Mouse (Mus musculus): Measurements from ENCODE around the gene Nlrc5. TPM values are rescaled to one million over a fixed set of nuclear protein-coding genes. Genes with fewer than 3 reads are reported as not detected.

Nlrc5 gene
- polyA plus RNA-seq, 1 experiment from 2014 or later = 0.28 TPM

DNA sequence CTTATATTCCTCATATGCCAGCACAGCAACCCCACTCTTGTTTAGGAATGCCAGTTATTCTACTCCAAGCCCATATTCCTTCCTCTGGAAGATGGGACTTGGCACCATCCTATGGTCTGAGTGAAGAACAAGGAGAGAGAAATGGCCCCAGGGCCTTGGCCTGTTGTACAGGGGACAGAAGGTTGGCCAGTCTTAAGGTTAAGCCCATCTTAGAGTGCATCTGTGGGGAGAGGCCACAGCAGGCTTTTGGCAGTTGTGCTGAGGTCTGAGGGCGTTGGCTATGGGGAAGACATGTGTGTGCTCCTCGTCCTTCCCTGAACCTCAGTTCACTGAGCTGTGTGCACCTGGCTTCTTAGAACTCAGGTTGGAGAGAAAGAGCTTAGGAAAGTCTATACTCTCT, 118.5 kb downstream of the Nlrc5 start:
- no peak overlapping the region for H3K9ac ChIP-seq
- no peaks in the 10 kb centered on the region for H3K36me3 ChIP-seq
- H3K4me1 ChIP-seq = 0 out of 2 replicates have a peak, but pooled peaks cover 8% of the 10 kb centered on the region
- no peak overlapping the region for H3K4me2 ChIP-seq (replicated peaks)
- no peak overlapping the region for H3K4me3 ChIP-seq
- H3K27me3 ChIP-seq = no peaks in the 10 kb centered on the region
- no peak for ATAC-seq (ENCODE audit: insufficient number of reproducible peaks, insufficient read depth, low FRiP score, low TSS enrichment)
- 76% methylated on average over 2 of the region's 2 CpGs for WGBS
- H3K27ac ChIP-seq = no peak overlapping the region
- no peaks in the 10 kb centered on the region for H3K9me3 ChIP-seq

DNA sequence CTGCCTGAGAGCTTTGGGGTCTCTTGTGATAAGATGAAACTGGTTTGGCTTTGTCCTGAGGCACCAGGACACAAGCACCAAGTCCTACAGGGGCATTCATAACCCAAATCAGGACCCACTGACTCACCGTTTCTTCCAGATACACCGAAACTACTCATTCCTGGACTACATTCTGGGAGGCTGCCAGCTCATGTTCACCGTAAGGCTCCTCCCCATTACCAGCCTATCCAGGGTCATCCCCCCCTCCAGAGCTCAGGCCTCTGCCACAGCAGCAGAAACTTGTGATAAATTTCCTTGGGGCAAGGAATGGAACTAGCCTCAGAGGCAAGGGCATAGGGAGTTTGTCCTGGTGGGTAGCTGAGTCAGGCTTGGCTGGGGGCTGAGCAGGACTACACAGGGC, 123.1 kb downstream of the Nlrc5 start:
- H3K36me3 ChIP-seq = no peaks in the 10 kb centered on the region
- no peaks in the 10 kb centered on the region for H3K4me1 ChIP-seq
- H3K9ac ChIP-seq = no peak overlapping the region
- WGBS = 74% methylated on average over 3 of the region's 3 CpGs
- H3K4me2 ChIP-seq (replicated peaks) = no peak overlapping the region
- no peaks in the 10 kb centered on the region for H3K27me3 ChIP-seq
- ATAC-seq (ENCODE audit: insufficient number of reproducible peaks, insufficient read depth, low FRiP score, low TSS enrichment) = no peak
- H3K9me3 ChIP-seq = no peaks in the 10 kb centered on the region
- no peak overlapping the region for H3K27ac ChIP-seq
- H3K4me3 ChIP-seq = no peak overlapping the region

DNA sequence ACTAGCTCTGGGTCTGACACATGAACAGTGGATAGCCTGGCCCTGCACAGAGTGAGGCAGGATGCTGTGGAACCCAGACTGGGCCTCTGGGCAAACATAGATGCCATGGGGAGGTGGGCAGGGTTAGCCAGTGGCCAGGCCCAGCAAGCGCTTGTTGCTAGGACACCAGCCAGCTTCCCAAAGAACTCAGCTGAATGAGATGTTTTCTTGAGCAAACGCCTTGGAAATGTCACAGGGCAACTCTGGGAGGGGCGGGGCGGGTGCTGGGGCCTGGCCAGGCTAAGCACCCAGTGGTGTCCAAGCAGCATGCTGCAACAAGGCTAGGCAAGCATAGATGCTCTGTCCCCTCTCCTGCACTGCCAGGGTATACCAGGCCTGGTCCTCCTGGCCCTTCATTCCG, 127.1 kb downstream of the Nlrc5 start:
- Histone ChIP-seq H3K9me3 (no peaks in the 10 kb centered on the region), H3K4me3 (no peak overlapping the region), H3K27me3 (no peaks in the 10 kb centered on the region), H3K36me3 (no peaks in the 10 kb centered on the region), H3K4me1 (no peaks in the 10 kb centered on the region), H3K27ac (no peak overlapping the region), H3K4me2 (replicated peaks) (no peak overlapping the region), H3K9ac (no peak overlapping the region)
- WGBS = 75% methylated on average over 5 of the region's 5 CpGs
- ATAC-seq (ENCODE audit: insufficient number of reproducible peaks, insufficient read depth, low FRiP score, low TSS enrichment) = no peak

DNA sequence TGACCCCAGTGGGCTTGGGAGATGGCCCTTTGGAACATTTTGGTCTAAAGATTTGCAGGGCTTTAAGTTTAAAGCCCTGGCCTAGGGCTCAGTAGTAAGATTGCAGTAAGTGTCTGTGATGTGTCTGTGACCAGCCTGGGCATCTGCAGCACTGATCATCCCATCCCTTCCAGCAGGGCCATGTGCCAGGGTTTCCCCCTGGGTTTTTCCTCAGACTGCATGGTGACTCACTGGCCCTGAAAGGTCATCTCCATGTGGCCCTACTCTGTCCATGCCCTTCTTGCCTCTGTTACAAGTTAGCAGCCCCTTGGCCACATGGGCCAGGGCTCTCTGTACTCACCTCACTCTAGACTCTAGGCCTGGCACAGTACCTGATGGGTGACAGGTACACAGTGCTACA, 130.3 kb downstream of the Nlrc5 start:
- H3K27me3 ChIP-seq = no peaks in the 10 kb centered on the region
- no peak overlapping the region for H3K27ac ChIP-seq
- no peaks in the 10 kb centered on the region for H3K9me3 ChIP-seq
- no peak for ATAC-seq (ENCODE audit: insufficient number of reproducible peaks, insufficient read depth, low FRiP score, low TSS enrichment)
- H3K4me3 ChIP-seq = no peak overlapping the region
- H3K9ac ChIP-seq = no peak overlapping the region
- no peak overlapping the region for H3K4me2 ChIP-seq (replicated peaks)
- H3K4me1 ChIP-seq = 0 out of 2 replicates have a peak, but pooled peaks cover 6% of the 10 kb centered on the region
- H3K36me3 ChIP-seq = no peaks in the 10 kb centered on the region

- Histone ChIP-seq H3K4me2 (replicated peaks) (no peak overlapping the region), H3K27ac (no peak overlapping the region), H3K36me3 (no peaks in the 10 kb centered on the region), H3K9me3 (no peaks in the 10 kb centered on the region), H3K4me1 (0 out of 2 replicates have a peak, but pooled peaks cover 6% of the 10 kb centered on the region), H3K9ac (no peak overlapping the region), H3K27me3 (no peaks in the 10 kb centered on the region), H3K4me3 (no peak overlapping the region)
- ATAC-seq (ENCODE audit: insufficient number of reproducible peaks, insufficient read depth, low FRiP score, low TSS enrichment) = no peak
- 75% methylated on average over 6 of the region's 6 CpGs for WGBS
These were observed 131.9 kb downstream of the Nlrc5 start for GRCm38 (mm10) chr8:94566033-94566432.

GRCm38 (mm10) chr8:94566446-94567158, 132.4 kb downstream of the Nlrc5 start:
- Histone ChIP-seq H3K4me3 (no peak overlapping the region), H3K27ac (no peak overlapping the region), H3K9ac (no peak overlapping the region), H3K27me3 (no peaks in the 10 kb centered on the region), H3K9me3 (no peaks in the 10 kb centered on the region), H3K4me2 (replicated peaks) (no peak overlapping the region), H3K4me1 (0 out of 2 replicates have a peak, but pooled peaks cover 6% of the 10 kb centered on the region), H3K36me3 (no peaks in the 10 kb centered on the region)
- 61% methylated on average over 15 of the region's 15 CpGs for WGBS
- no peak for ATAC-seq (ENCODE audit: insufficient number of reproducible peaks, insufficient read depth, low FRiP score, low TSS enrichment)

DNA sequence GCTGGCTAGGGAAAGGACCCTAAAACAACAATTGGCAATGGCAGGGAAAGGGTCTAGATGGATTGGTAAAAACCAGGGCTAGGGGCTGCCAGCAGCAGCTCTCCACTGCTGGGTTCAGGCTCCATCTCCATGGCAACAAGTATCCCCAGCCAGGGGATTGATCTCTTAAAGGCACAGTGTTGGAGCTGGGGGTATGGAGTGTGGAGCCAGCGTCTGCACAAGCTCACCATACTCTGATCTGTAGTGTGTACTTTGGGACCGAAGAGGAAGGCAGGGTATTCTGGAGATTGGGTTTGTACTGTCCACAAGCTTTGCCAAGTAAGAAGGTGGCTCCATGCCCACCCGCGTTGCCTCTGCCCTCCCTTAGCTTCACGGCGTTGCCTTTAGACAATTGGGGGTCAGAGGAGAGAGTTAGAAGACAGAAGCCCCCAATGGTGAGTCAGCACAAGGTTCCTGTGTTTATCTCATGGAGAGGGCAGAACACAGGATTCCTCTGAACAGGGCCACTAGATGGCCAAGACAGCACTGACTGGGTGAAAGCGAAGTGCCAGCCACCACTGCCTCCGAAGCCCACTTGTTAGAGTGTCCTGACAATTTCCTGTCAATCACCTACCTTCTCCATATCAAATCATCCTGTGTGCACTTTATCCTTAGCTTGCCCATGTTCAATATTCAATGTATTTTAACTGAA, 133.1 kb downstream of the Nlrc5 start:
- no peak overlapping the region for H3K9ac ChIP-seq
- no peak overlapping the region for H3K27ac ChIP-seq
- H3K4me3 ChIP-seq = no peak overlapping the region

GRCm38 (mm10) chr8:94568098-94568497, 133.9 kb downstream of the Nlrc5 start:
- Histone ChIP-seq H3K27me3 (no peaks in the 10 kb centered on the region), H3K9me3 (no peaks in the 10 kb centered on the region), H3K4me2 (replicated peaks) (no peak overlapping the region), H3K9ac (no peak overlapping the region), H3K27ac (no peak overlapping the region), H3K4me1 (0 out of 2 replicates have a peak, but pooled peaks cover 6% of the 10 kb centered on the region), H3K4me3 (no peak overlapping the region), H3K36me3 (peaks cover 2% of the 10 kb centered on the region; the same call in 1 of the 2 replicates)
- 78% methylated on average over 8 of the region's 8 CpGs for WGBS
- ATAC-seq (ENCODE audit: insufficient number of reproducible peaks, insufficient read depth, low FRiP score, low TSS enrichment) = no peak

More for the DNA sequence above, 133.1 kb downstream of the Nlrc5 start:
- H3K27me3 ChIP-seq = no peaks in the 10 kb centered on the region
- H3K4me1 ChIP-seq = 0 out of 2 replicates have a peak, but pooled peaks cover 6% of the 10 kb centered on the region
- 72% methylated on average over 8 of the region's 8 CpGs for WGBS
- ATAC-seq (ENCODE audit: insufficient number of reproducible peaks, insufficient read depth, low FRiP score, low TSS enrichment) = no peak; the same call in 1 of the 2 replicates
- no peak overlapping the region for H3K4me2 ChIP-seq (replicated peaks)
- no peaks in the 10 kb centered on the region for H3K36me3 ChIP-seq
- no peaks in the 10 kb centered on the region for H3K9me3 ChIP-seq

DNA sequence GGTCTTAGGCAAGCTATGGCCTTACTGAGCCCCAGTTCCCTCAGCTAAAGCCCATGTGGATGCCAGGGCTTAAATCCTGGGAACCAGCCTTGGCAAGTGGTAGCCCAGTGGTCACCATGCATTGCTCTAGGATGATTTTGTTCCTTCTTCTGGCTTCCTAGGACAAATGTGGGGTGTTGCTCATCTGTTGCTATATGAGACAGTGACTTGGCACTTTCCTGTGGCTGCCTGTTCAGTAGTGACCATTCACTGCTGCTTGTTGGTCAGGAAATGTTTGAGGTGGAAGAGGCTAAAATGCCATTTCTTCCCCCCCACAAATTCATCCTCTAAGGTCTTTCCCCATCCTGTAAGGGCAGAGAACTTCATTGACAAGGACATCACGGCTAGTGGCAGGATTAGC, 135.3 kb downstream of the Nlrc5 start:
- no peak for ATAC-seq (ENCODE audit: insufficient number of reproducible peaks, insufficient read depth, low FRiP score, low TSS enrichment)
- Histone ChIP-seq H3K4me1 (0 out of 2 replicates have a peak, but pooled peaks cover 6% of the 10 kb centered on the region), H3K4me2 (replicated peaks) (no peak overlapping the region), H3K4me3 (no peak overlapping the region), H3K9me3 (no peaks in the 10 kb centered on the region), H3K27ac (no peak overlapping the region), H3K9ac (no peak overlapping the region), H3K36me3 (peaks cover 15% of the 10 kb centered on the region), H3K27me3 (no peaks in the 10 kb centered on the region)
- WGBS = 80% methylated on average over 1 of the region's 1 CpGs

GRCm38 (mm10) chr8:94571896-94572295, 137.7 kb downstream of the Nlrc5 start:
- Histone ChIP-seq H3K4me1 (0 out of 2 replicates have a peak, but pooled peaks cover 3% of the 10 kb centered on the region), H3K9ac (no peak overlapping the region), H3K36me3 (peaks cover 39% of the 10 kb centered on the region), H3K4me3 (no peak overlapping the region), H3K9me3 (no peaks in the 10 kb centered on the region), H3K4me2 (replicated peaks) (no peak overlapping the region), H3K27me3 (no peaks in the 10 kb centered on the region), H3K27ac (no peak overlapping the region)
- no peak for ATAC-seq (ENCODE audit: insufficient number of reproducible peaks, insufficient read depth, low FRiP score, low TSS enrichment)
- WGBS = 75% methylated on average over 2 of the region's 2 CpGs

DNA sequence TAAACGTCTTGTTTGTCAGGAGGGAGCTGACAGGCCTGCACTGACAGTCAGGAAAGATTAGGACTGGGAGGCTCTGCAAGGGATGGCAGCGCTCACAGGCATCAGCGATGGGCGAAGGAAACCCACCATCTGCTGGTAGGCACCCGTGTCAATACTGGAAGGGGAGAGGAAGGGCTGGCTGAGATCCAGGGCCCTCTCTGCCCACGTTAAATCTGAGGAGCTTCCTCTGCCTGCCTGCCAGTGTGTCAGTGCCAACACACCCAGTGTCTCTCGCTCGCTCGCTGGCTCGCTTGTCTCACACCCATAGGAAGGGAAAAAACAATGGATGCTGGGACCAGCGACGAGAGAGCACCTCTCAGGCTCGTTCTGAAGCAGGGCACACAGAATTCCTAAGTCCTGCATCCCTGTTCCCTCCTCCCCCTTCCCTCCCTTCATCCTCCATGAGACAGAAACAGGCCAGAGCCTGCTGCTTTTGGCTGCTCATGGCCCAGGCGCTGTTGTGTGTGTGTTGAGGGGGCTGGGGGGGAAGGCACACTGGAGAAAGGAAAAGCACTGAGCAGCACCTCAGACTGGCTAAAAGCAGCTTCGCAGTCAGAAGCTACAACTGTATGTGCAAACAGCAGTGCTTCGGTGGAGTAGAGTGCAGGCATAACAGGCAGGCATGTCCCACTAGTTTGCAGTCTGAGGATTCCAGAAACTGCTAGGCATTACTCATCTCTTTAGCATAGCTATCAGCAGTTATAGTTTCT, 140.2 kb downstream of the Nlrc5 start:
- Histone ChIP-seq H3K27me3 (no peaks in the 10 kb centered on the region), H3K4me2 (replicated peaks) (no peak overlapping the region), H3K4me1 (no peaks in the 10 kb centered on the region), H3K36me3 (peaks cover 62% of the 10 kb centered on the region), H3K9me3 (no peaks in the 10 kb centered on the region), H3K9ac (no peak overlapping the region), H3K27ac (no peak overlapping the region), H3K4me3 (no peak overlapping the region)
- ATAC-seq (ENCODE audit: insufficient number of reproducible peaks, insufficient read depth, low FRiP score, low TSS enrichment) = no peak
- 89% methylated on average over 16 of the region's 16 CpGs for WGBS

Measured in embryonic facial prominence, embryonic 12.5 days (tissue).